Mouse (Mus musculus): ENCODE data around the gene Ilk. TPM values are rescaled to one million over a fixed set of nuclear protein-coding genes. Genes with fewer than 3 reads are reported as not detected.
A peak's percentile ranks its signal among the peaks of the same experiment; 100 is the strongest.

Ilk gene
- polyA plus RNA-seq, 1 experiment from 2014 or later = 192 TPM

- H3K9ac ChIP-seq (ENCODE audit: low read depth, low read length) = no peak overlapping the region
- no peak overlapping the region for H3K4me2 ChIP-seq (ENCODE audit: low read length)
- H3K4me3 ChIP-seq (ENCODE audit: low read depth, low read length) = no peak overlapping the region
- H3K4me1 ChIP-seq (ENCODE audit: control insufficient read depth, insufficient read depth, low read length) = peaks cover 9% of the 10 kb centered on the region
- peaks cover 51% of the 10 kb centered on the region for H3K36me3 ChIP-seq (ENCODE audit: control insufficient read depth, insufficient read depth, low read length)
- H3K9me3 ChIP-seq (replicated peaks; ENCODE audit: control insufficient read depth, low read length, poor library complexity, severe bottlenecking) = no peaks in the 10 kb centered on the region
- H3K27ac ChIP-seq (ENCODE audit: low read length) = no peak overlapping the region; the same call in 1 of the 2 replicates
- ATAC-seq = peak; percentile 21
- 92% methylated on average over 2 of the region's 2 CpGs for WGBS
- no peaks in the 10 kb centered on the region for H3K27me3 ChIP-seq (ENCODE audit: control insufficient read depth, insufficient read depth, low read depth, low read length)
Measured at GRCm38 (mm10) chr7:105752716-105753115, 16.3 kb downstream of the Ilk start.

GRCm38 (mm10) chr7:105753281-105753680, 16.9 kb downstream of the Ilk start:
- peaks cover 56% of the 10 kb centered on the region for H3K36me3 ChIP-seq (ENCODE audit: control insufficient read depth, insufficient read depth, low read length)
- ATAC-seq = peak; percentile 2; the same call in 1 of the 2 replicates
- H3K27me3 ChIP-seq (ENCODE audit: control insufficient read depth, insufficient read depth, low read depth, low read length) = no peaks in the 10 kb centered on the region

GRCm38 (mm10) chr7:105761813-105762484, 25.6 kb downstream of the Ilk start:
- H3K36me3 ChIP-seq (ENCODE audit: control insufficient read depth, insufficient read depth, low read length) = peaks cover 70% of the 10 kb centered on the region
- peak; percentile 14; the same call in 1 of the 2 replicates for ATAC-seq
- H3K27me3 ChIP-seq (ENCODE audit: control insufficient read depth, insufficient read depth, low read depth, low read length) = no peaks in the 10 kb centered on the region
- no peak overlapping the region for H3K9ac ChIP-seq (ENCODE audit: low read depth, low read length)
- 27% methylated on average over 51 of the region's 51 CpGs for WGBS
- H3K4me3 ChIP-seq (ENCODE audit: low read depth, low read length) = no peak overlapping the region
- no peaks in the 10 kb centered on the region for H3K4me1 ChIP-seq (ENCODE audit: control insufficient read depth, insufficient read depth, low read length)
- no peak overlapping the region for H3K27ac ChIP-seq (ENCODE audit: low read length)
- H3K4me2 ChIP-seq (ENCODE audit: low read length) = no peak overlapping the region
- no peaks in the 10 kb centered on the region for H3K9me3 ChIP-seq (replicated peaks; ENCODE audit: control insufficient read depth, low read length, poor library complexity, severe bottlenecking)

More at GRCm38 (mm10) chr7:105753281-105753680, 16.9 kb downstream of the Ilk start:
- H3K4me1 ChIP-seq (ENCODE audit: control insufficient read depth, insufficient read depth, low read length) = peaks cover 9% of the 10 kb centered on the region
- WGBS = 92% methylated on average over 10 of the region's 10 CpGs
- H3K4me3 ChIP-seq (ENCODE audit: low read depth, low read length) = no peak overlapping the region
- H3K9ac ChIP-seq (ENCODE audit: low read depth, low read length) = no peak overlapping the region
- no peak overlapping the region for H3K27ac ChIP-seq (ENCODE audit: low read length)
- H3K4me2 ChIP-seq (ENCODE audit: low read length) = no peak overlapping the region
- H3K9me3 ChIP-seq (replicated peaks; ENCODE audit: control insufficient read depth, low read length, poor library complexity, severe bottlenecking) = no peaks in the 10 kb centered on the region

GRCm38 (mm10) chr7:105762517-105763270, 26.3 kb downstream of the Ilk start:
- H3K4me2 ChIP-seq (ENCODE audit: low read length) = no peak overlapping the region
- no peaks in the 10 kb centered on the region for H3K9me3 ChIP-seq (replicated peaks; ENCODE audit: control insufficient read depth, low read length, poor library complexity, severe bottlenecking)
- 30% methylated on average over 55 of the region's 55 CpGs for WGBS
- H3K36me3 ChIP-seq (ENCODE audit: control insufficient read depth, insufficient read depth, low read length) = peaks cover 62% of the 10 kb centered on the region
- H3K27ac ChIP-seq (ENCODE audit: low read length) = no peak overlapping the region
- H3K4me1 ChIP-seq (ENCODE audit: control insufficient read depth, insufficient read depth, low read length) = peaks cover 2% of the 10 kb centered on the region; the same call in 1 of the 2 replicates
- no peak overlapping the region for H3K9ac ChIP-seq (ENCODE audit: low read depth, low read length)
- no peaks in the 10 kb centered on the region for H3K27me3 ChIP-seq (ENCODE audit: control insufficient read depth, insufficient read depth, low read depth, low read length)
- ATAC-seq = peak; percentile 22; the same call in 1 of the 2 replicates
- no peak overlapping the region for H3K4me3 ChIP-seq (ENCODE audit: low read depth, low read length)

GRCm38 (mm10) chr7:105764331-105764730, 27.9 kb downstream of the Ilk start:
- Histone ChIP-seq H3K4me1 (ENCODE audit: control insufficient read depth, insufficient read depth, low read length) (peaks cover 17% of the 10 kb centered on the region), H3K9ac (ENCODE audit: low read depth, low read length) (no peak overlapping the region), H3K36me3 (ENCODE audit: control insufficient read depth, insufficient read depth, low read length) (peaks cover 54% of the 10 kb centered on the region), H3K9me3 (replicated peaks; ENCODE audit: control insufficient read depth, low read length, poor library complexity, severe bottlenecking) (no peaks in the 10 kb centered on the region), H3K27ac (ENCODE audit: low read length) (no peak overlapping the region), H3K4me2 (ENCODE audit: low read length) (no peak overlapping the region), H3K4me3 (ENCODE audit: low read depth, low read length) (no peak overlapping the region), H3K27me3 (ENCODE audit: control insufficient read depth, insufficient read depth, low read depth, low read length) (no peaks in the 10 kb centered on the region)
- no peak for ATAC-seq
- 90% methylated on average over 11 of the region's 11 CpGs for WGBS

GRCm38 (mm10) chr7:105767729-105768165, 31.4 kb downstream of the Ilk start:
- H3K4me1 ChIP-seq (ENCODE audit: control insufficient read depth, insufficient read depth, low read length) = peaks cover 23% of the 10 kb centered on the region
- WGBS = 12% methylated on average over 6 of the region's 6 CpGs
- H3K9ac ChIP-seq (ENCODE audit: low read depth, low read length) = no peak overlapping the region
- H3K9me3 ChIP-seq (replicated peaks; ENCODE audit: control insufficient read depth, low read length, poor library complexity, severe bottlenecking) = no peaks in the 10 kb centered on the region
- H3K4me3 ChIP-seq (ENCODE audit: low read depth, low read length) = no peak overlapping the region
- H3K27me3 ChIP-seq (ENCODE audit: control insufficient read depth, insufficient read depth, low read depth, low read length) = no peaks in the 10 kb centered on the region
- peak; percentile 36 for ATAC-seq
- H3K4me2 ChIP-seq (ENCODE audit: low read length) = no peak overlapping the region
- H3K27ac ChIP-seq (ENCODE audit: low read length) = peak overlapping the region; percentile 44
- peaks cover 65% of the 10 kb centered on the region for H3K36me3 ChIP-seq (ENCODE audit: control insufficient read depth, insufficient read depth, low read length)

- no peak for ATAC-seq
- WGBS = 85% methylated on average over 3 of the region's 3 CpGs
- Histone ChIP-seq H3K4me2 (ENCODE audit: low read length) (no peak overlapping the region), H3K4me1 (ENCODE audit: control insufficient read depth, insufficient read depth, low read length) (peaks cover 30% of the 10 kb centered on the region), H3K27me3 (ENCODE audit: control insufficient read depth, insufficient read depth, low read depth, low read length) (no peaks in the 10 kb centered on the region), H3K9me3 (replicated peaks; ENCODE audit: control insufficient read depth, low read length, poor library complexity, severe bottlenecking) (no peaks in the 10 kb centered on the region), H3K27ac (ENCODE audit: low read length) (no peak overlapping the region), H3K36me3 (ENCODE audit: control insufficient read depth, insufficient read depth, low read length) (peaks cover 49% of the 10 kb centered on the region), H3K9ac (ENCODE audit: low read depth, low read length) (no peak overlapping the region), H3K4me3 (ENCODE audit: low read depth, low read length) (no peak overlapping the region)
Measured at GRCm38 (mm10) chr7:105769959-105770358, 33.6 kb downstream of the Ilk start.

- Histone ChIP-seq H3K27ac (ENCODE audit: low read length) (no peak overlapping the region), H3K4me3 (ENCODE audit: low read depth, low read length) (no peak overlapping the region), H3K27me3 (ENCODE audit: control insufficient read depth, insufficient read depth, low read depth, low read length) (no peaks in the 10 kb centered on the region), H3K9me3 (replicated peaks; ENCODE audit: control insufficient read depth, low read length, poor library complexity, severe bottlenecking) (no peaks in the 10 kb centered on the region), H3K9ac (ENCODE audit: low read depth, low read length) (no peak overlapping the region), H3K36me3 (ENCODE audit: control insufficient read depth, insufficient read depth, low read length) (peaks cover 37% of the 10 kb centered on the region), H3K4me2 (ENCODE audit: low read length) (no peak overlapping the region), H3K4me1 (ENCODE audit: control insufficient read depth, insufficient read depth, low read length) (peaks cover 49% of the 10 kb centered on the region)
- no peak for ATAC-seq
- WGBS = 98% methylated on average over 15 of the region's 15 CpGs
Measured at GRCm38 (mm10) chr7:105772331-105772730, 35.9 kb downstream of the Ilk start.

GRCm38 (mm10) chr7:105773041-105773440, 36.6 kb downstream of the Ilk start:
- H3K4me3 ChIP-seq (ENCODE audit: low read depth, low read length) = no peak overlapping the region
- peaks cover 51% of the 10 kb centered on the region for H3K4me1 ChIP-seq (ENCODE audit: control insufficient read depth, insufficient read depth, low read length)
- H3K27ac ChIP-seq (ENCODE audit: low read length) = no peak overlapping the region
- peaks cover 37% of the 10 kb centered on the region for H3K36me3 ChIP-seq (ENCODE audit: control insufficient read depth, insufficient read depth, low read length)
- no peaks in the 10 kb centered on the region for H3K27me3 ChIP-seq (ENCODE audit: control insufficient read depth, insufficient read depth, low read depth, low read length)
- H3K4me2 ChIP-seq (ENCODE audit: low read length) = no peak overlapping the region
- H3K9ac ChIP-seq (ENCODE audit: low read depth, low read length) = no peak overlapping the region
- H3K9me3 ChIP-seq (replicated peaks; ENCODE audit: control insufficient read depth, low read length, poor library complexity, severe bottlenecking) = no peaks in the 10 kb centered on the region
- 79% methylated on average over 5 of the region's 5 CpGs for WGBS
- ATAC-seq = no peak

Measured in midbrain, embryonic 16.5 days (tissue).